Mouse (Mus musculus): ENCODE measurements at regions not wholly inside any gene's neighbourhood (a gene's known extent, or its start where the extent isn't known, plus 50 kb on each side); places are given as distances from the start of the nearest gene placed in this dataset.
A peak's percentile ranks its signal among the peaks of the same experiment; 100 is the strongest.

DNA sequence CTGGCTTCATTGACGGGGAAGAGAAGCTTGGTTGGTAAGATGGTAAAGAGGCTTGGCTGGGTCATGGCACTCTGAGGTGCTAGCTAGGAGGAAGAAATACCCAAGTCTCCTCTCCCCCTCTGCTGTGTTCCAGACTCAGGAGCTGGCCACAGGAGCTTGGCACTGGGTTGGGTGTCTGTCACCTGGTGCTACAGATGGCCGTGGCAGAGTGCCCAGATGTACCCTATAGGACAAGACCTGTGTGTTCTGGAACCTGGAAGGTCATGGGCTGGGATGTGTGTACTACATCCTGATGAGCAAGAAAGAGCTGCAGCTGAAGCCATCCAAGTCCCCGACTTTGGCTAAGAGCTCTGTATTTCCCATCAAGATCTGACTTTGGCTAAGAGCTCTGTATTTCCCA is 72.4 kb downstream of the Nupl2 start:
- DNase-seq, result peak; percentile 76

GRCm38 (mm10) chr5:24239006-24239405 is 74.2 kb downstream of the Nupl2 start:
- peak; percentile 72 for DNase-seq

GRCm38 (mm10) chr5:24244211-24244610 is 79.4 kb downstream of the Nupl2 start:
- DNase-seq, result no peak

- DNase-seq, result peak; percentile 70
Observed at GRCm38 (mm10) chr5:24255421-24255820, 90.7 kb downstream of the Nupl2 start.

- peak; percentile 94 for DNase-seq
Observed at GRCm38 (mm10) chr5:24261098-24261497, 90.3 kb downstream of the Kcnh2 start.

DNA sequence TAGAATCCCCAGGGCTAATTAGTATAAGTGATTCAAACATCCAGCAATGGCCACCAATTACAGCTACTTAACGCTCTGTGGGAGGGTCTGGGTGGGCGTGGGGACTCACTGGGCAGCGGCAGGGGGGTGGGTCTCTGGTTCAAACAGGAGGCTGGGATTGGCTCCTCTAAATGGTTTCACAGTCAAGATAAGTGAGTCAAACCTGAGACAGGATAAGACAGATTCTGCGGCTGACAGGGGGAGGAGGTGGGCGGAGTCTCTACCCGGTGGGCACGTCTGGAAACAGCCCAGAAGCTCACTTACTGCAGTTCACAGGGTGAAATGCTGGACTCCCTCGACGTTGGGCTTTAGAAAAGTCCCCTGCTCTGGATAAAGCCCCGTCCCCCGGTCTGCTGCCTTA is 89.3 kb downstream of the Kcnh2 start:
- peak; percentile 84 for DNase-seq

GRCm38 (mm10) chr5:24264151-24264550 is 87.3 kb downstream of the Kcnh2 start:
- DNase-seq, result no peak

- DNase-seq, result peak; percentile 74
Observed at GRCm38 (mm10) chr5:24265431-24265830, 86.0 kb downstream of the Kcnh2 start.

DNA sequence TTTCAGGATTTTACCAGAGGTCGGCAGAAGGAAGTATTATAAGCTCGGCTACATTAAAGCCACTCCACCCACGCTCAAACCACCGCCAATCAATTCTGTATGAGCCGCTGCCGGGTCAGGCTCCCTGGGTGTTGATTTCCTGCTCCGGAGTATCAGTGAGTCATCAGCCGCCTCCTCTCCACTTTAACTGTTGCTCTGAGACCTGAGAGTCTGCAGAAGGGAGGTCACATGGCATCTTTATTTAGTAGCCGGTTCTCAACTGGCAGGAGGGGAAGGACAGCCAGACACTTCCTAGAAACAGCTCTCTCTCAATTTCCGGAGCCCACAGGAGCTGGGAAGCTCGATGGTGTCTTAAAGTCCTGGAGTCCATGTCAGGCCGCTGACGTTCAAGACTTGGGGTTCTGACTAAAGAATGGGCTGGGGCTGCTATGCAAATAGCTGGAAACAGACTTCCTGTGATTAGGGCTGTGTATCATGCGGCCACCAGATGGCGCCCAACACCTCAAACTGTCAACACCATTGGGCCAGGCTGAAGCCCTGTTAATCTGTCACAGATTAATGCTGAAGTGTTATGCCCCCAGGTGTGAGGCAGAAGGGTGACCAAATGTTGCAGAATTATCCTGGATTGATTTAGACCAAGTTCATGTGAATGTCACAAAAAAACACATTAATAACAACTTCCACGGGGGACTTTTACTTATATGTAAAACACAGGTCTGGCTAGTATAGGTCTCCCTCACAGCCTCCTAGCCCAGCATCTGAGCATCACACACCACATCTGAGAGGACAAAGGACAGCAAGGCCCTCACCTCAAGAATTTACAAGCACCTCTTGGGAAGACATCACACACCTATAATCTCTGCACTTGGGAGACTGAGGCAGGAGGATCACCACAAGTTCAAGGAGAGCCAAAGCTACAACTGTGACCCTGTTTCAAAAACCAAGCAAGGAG is 84.8 kb downstream of the Kcnh2 start:
- peak; percentile 99 for DNase-seq
